In genomic region chr5:97881421-97881820, GRCm38 (mm10) we compare ENCODE assay signal across 29 mouse cellular contexts.
DNase-seq lines count a peak whose midpoint lies in the region; ATAC-seq and TF ChIP-seq lines count a peak whose summit lies in the region.
"Had no signal": no experiment of that assay in that cellular context is flagged by ENCODE, and none has a peak within 500 bp of the region (broad histone marks: within the 10 kb centered on the region; RNA-seq: fewer than 3 reads in every experiment).

No protein-coding gene starts in this region.

- H3K4me1 ChIP-seq in kidney, postnatal 0 days (replicated peaks; ENCODE audit: insufficient read depth, low read length), result no peaks in the 10 kb centered on the region
- H3K4me1 ChIP-seq: forebrain, embryonic 13.5 days; heart, embryonic 10.5 days had no signal

- H3K9ac ChIP-seq in kidney, postnatal 0 days (ENCODE audit: low read depth, low read length), result no peak overlapping the region
- H3K9ac ChIP-seq: forebrain, embryonic 13.5 days; heart, embryonic 13.5 days; hindbrain, embryonic 14.5 days had no signal

- H3K9me3 ChIP-seq in kidney, postnatal 0 days (replicated peaks; ENCODE audit: low read length), result no peaks in the 10 kb centered on the region
- H3K9me3 ChIP-seq: forebrain, embryonic 10.5 days; forebrain, embryonic 13.5 days; heart, embryonic 10.5 days; heart, embryonic 13.5 days had no signal

- no peaks in the 10 kb centered on the region for H3K27me3 ChIP-seq in kidney, postnatal 0 days (ENCODE audit: insufficient read depth, low read length)
- H3K27me3 ChIP-seq: CH12.LX; forebrain, embryonic 13.5 days; heart, embryonic 13.5 days had no signal

- H3K4me2 ChIP-seq in kidney, postnatal 0 days (ENCODE audit: low read length), result no peak overlapping the region
- H3K4me2 ChIP-seq: forebrain, embryonic 13.5 days; heart, embryonic 13.5 days; hindbrain, embryonic 14.5 days had no signal

- DNase-seq in kidney, postnatal 0 days (ENCODE audit: low spot score), result peak; percentile 24
- no peak for DNase-seq in kidney, adult 8-10 months
- DNase-seq in lung, postnatal 25 days (ENCODE audit: low spot score), result peak; percentile 14
- no peak for DNase-seq in lung, postnatal 36 days
- DNase-seq in retina, postnatal 1 day, result peak; percentile 67
- no peak for DNase-seq in T-cell, adult 2 months (ENCODE audit: low spot score)
- DNase-seq: adrenal gland, adult 8-10 months; adrenal gland, postnatal 25 days; B cell, adult 2 months; cerebellum, adult 11 months; cerebellum, adult 2 months; cerebellum, adult 9-11 months; cerebellum, postnatal 25 days; gastrocnemius, postnatal 10 days; gastrocnemius, postnatal 36 days; heart, adult 2 months; heart, postnatal 14 days; heart, postnatal 4 days had no signal

- H3K27ac ChIP-seq in kidney, postnatal 0 days, result no peak overlapping the region
- H3K27ac ChIP-seq: forebrain, embryonic 10.5 days; forebrain, embryonic 13.5 days; heart, adult 2 months; heart, embryonic 10.5 days; heart, embryonic 13.5 days; hindbrain, embryonic 14.5 days; hindbrain, postnatal 0 days had no signal

- H3K36me3 ChIP-seq in kidney, postnatal 0 days (ENCODE audit: insufficient read depth, low read length), result no peaks in the 10 kb centered on the region
- H3K36me3 ChIP-seq: G1E had no signal

- WGBS in kidney, postnatal 0 days, result 78% methylated on average over 2 of the region's 2 CpGs

- no peak for ATAC-seq in kidney, postnatal 0 days (replicated peaks; ENCODE audit: low FRiP score, low read depth)
- ATAC-seq: activated CD4-positive, CD25-positive, alpha-beta regulatory T cell, adult 4 months; forebrain, embryonic 13.5 days; forebrain, embryonic 16.5 days; hindbrain, postnatal 0 days; inflammation-experienced regulatory T-cells, adult 6 months had no signal

- TF ChIP-seq CTCF in kidney, postnatal 0 days (IDR thresholded peaks at IDR 0.05; ENCODE audit: low read depth), result no peak

- H3K4me3 ChIP-seq in kidney, postnatal 0 days (replicated peaks; ENCODE audit: low read depth, low read length), result no peak overlapping the region
- H3K4me3 ChIP-seq: forebrain, embryonic 10.5 days; forebrain, embryonic 13.5 days; heart, adult 2 months; heart, embryonic 10.5 days; heart, embryonic 13.5 days had no signal

Comparison
In these comparisons a context has a peak if more than half of its experiments do, and no peak if none do; other contexts are left out.
1. DNase-seq: peak in kidney, postnatal 0 days (single experiment), lung, postnatal 25 days (single experiment) and retina, postnatal 1 day (single experiment); none in kidney, adult 8-10 months (0 of 2), lung, postnatal 36 days (single experiment) and T-cell, adult 2 months (single experiment).